Mouse (Mus musculus): ENCODE results near the gene Acot3.

- TF ChIP-seq EP300 (IDR thresholded peaks at IDR 0.05; ENCODE audit: low read depth) (no peak), CTCF (IDR thresholded peaks at IDR 0.05; ENCODE audit: low read depth) (no peak)
Measured at GRCm38 (mm10) chr12:84003866-84004265, 48.1 kb upstream of the Acot3 start.

All from liver, postnatal 0 days (tissue).